Mouse (Mus musculus) limb, embryonic 12.5 days (tissue): ENCODE measurements around the gene Sh3pxd2a. TPM values are rescaled to one million over a fixed set of nuclear protein-coding genes. Genes with fewer than 3 reads are reported as not detected.

Experiments
- ATAC-seq: fragments of 200-750 bp; cut with Nextera tagmentation; 2 replicates; pipeline ENCODE4 v1.8.0; 2017; ENCODE audit warnings: low read depth, moderate TSS enrichment; ENCODE audit not compliant: insufficient number of reproducible peaks, insufficient read depth, low FRiP score, low TSS enrichment
- H3K27ac ChIP-seq: fragments of 300-500 bp; sonication (generic); 2 replicates; pipeline ENCODE4 v1.5.1; 2016; ENCODE audit warnings: mild to moderate bottlenecking, moderate library complexity
- H3K27me3 ChIP-seq: fragments of 300-500 bp; sonication (generic); 2 replicates; pipeline ENCODE4 v1.6.1; 2016; ENCODE audit warnings: mild to moderate bottlenecking, moderate library complexity
- H3K36me3 ChIP-seq: fragments of 300-500 bp; sonication (generic); 2 replicates; pipeline ENCODE4 v1.6.1; 2016; ENCODE audit warnings: mild to moderate bottlenecking, moderate library complexity
- H3K4me1 ChIP-seq: fragments of 300-500 bp; sonication (generic); replicated peaks from 2 replicates; pipeline ENCODE4 v1.6.1; 2016
- H3K4me2 ChIP-seq: fragments of 300-500 bp; sonication (generic); 2 replicates; pipeline ENCODE4 v1.6.1; 2016; ENCODE audit warnings: mild to moderate bottlenecking, moderate library complexity
- H3K4me3 ChIP-seq: fragments of 300-500 bp; sonication (generic); replicated peaks from 2 replicates; pipeline ENCODE4 v1.5.1; 2016; ENCODE audit warnings: mild to moderate bottlenecking
- H3K9ac ChIP-seq: fragments of 300-500 bp; sonication (generic); replicated peaks from 2 replicates; pipeline ENCODE4 v1.6.1; 2016; ENCODE audit warnings: mild to moderate bottlenecking, moderate library complexity
- H3K9me3 ChIP-seq: fragments of 300-500 bp; sonication (generic); 2 replicates; pipeline ENCODE4 v1.6.1; 2016; ENCODE audit warnings: mild to moderate bottlenecking, moderate library complexity
- WGBS: fragments of 180-500 bp; shearing (Covaris S2); methylation state at CpG from one replicate; pipeline ENCODE4 v1.1.7; 2016; 5-methylcytosine and 5-hydroxymethylcytosine counted together
- polyA plus RNA-seq: library from polyadenylated mRNA; unstranded; fragments of >200 nt; fragmentation: Nextera tagmentation; extraction: Ambion mirVana; gene quantifications from 2 replicates; pipeline ENCODE4 v1.2.1, GENCODE M21; 2016

Gene Sh3pxd2a
- polyA plus RNA-seq, 1 experiment from 2014 or later: 7.7 TPM

- Histone ChIP-seq H3K27me3 (no peaks in the 10 kb centered on the region), H3K4me3 (no peak overlapping the region), H3K27ac (no peak overlapping the region), H3K36me3 (peaks cover 84% of the 10 kb centered on the region), H3K4me1 (peaks cover 44% of the 10 kb centered on the region), H3K9ac (no peak overlapping the region), H3K9me3 (no peaks in the 10 kb centered on the region), H3K4me2 (no peak overlapping the region)
- ATAC-seq: no peak
- 88% methylated on average over 5 of the region's 5 CpGs for WGBS
Observed at GRCm38 (mm10) chr19:47304170-47304745, 159.9 kb downstream of the Sh3pxd2a start.

GRCm38 (mm10) chr19:47303128-47303527 lies 161.1 kb downstream of the Sh3pxd2a start:
- H3K27ac ChIP-seq: peak overlapping the region; percentile 87; the same call in 1 of the 2 replicates
- WGBS: 90% methylated on average over 10 of the region's 10 CpGs
- H3K36me3 ChIP-seq: peaks cover 84% of the 10 kb centered on the region
- H3K4me1 ChIP-seq: peaks cover 40% of the 10 kb centered on the region
- no peak overlapping the region for H3K4me3 ChIP-seq
- no peak overlapping the region for H3K4me2 ChIP-seq
- H3K9ac ChIP-seq: no peak overlapping the region
- no peaks in the 10 kb centered on the region for H3K9me3 ChIP-seq
- H3K27me3 ChIP-seq: no peaks in the 10 kb centered on the region
- ATAC-seq: no peak

GRCm38 (mm10) chr19:47302191-47302852 lies 161.9 kb downstream of the Sh3pxd2a start:
- H3K4me1 ChIP-seq: peaks cover 42% of the 10 kb centered on the region
- WGBS: 71% methylated on average over 21 of the region's 21 CpGs
- peaks cover 86% of the 10 kb centered on the region for H3K36me3 ChIP-seq
- no peaks in the 10 kb centered on the region for H3K27me3 ChIP-seq
- no peak overlapping the region for H3K9ac ChIP-seq
- peak overlapping the region; percentile 87 for H3K27ac ChIP-seq
- H3K9me3 ChIP-seq: no peaks in the 10 kb centered on the region
- H3K4me3 ChIP-seq: no peak overlapping the region
- ATAC-seq: no peak
- peak overlapping the region; percentile 31 for H3K4me2 ChIP-seq

GRCm38 (mm10) chr19:47301303-47302190 lies 162.7 kb downstream of the Sh3pxd2a start:
- Histone ChIP-seq H3K9me3 (no peaks in the 10 kb centered on the region), H3K4me2 (peak overlapping the region; percentile 31), H3K27me3 (no peaks in the 10 kb centered on the region), H3K36me3 (peaks cover 86% of the 10 kb centered on the region), H3K27ac (peak overlapping the region; percentile 87), H3K4me3 (no peak overlapping the region), H3K9ac (peak overlapping the region; percentile 9; the same call in 1 of the 2 replicates), H3K4me1 (peaks cover 45% of the 10 kb centered on the region)
- peak; percentile 58 for ATAC-seq
- WGBS: 12% methylated on average over 19 of the region's 19 CpGs

DNA sequence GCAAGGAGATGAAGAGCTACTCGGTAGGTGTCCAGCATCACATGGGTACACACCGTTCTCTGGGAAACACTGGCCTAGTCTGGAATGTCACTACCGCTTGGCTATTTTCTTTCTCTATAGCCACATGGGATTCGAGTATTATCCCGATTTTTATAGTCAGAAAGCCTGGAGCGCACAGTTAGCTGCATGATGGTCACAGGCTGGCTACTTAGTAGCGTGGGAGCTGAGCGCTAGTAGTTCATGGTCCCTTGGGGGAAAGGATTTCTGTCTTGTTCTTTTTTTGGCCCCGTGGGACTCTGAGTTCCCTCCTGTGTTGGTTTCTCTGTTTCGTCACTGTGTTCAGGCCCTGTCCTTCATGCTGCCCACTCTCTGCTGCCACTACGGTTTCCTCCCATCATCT lies 166.1 kb downstream of the Sh3pxd2a start:
- Histone ChIP-seq H3K27me3 (no peaks in the 10 kb centered on the region), H3K9ac (no peak overlapping the region), H3K4me1 (peaks cover 47% of the 10 kb centered on the region), H3K9me3 (no peaks in the 10 kb centered on the region), H3K4me2 (no peak overlapping the region), H3K36me3 (peaks cover 73% of the 10 kb centered on the region), H3K4me3 (no peak overlapping the region), H3K27ac (no peak overlapping the region)
- WGBS: 81% methylated on average over 11 of the region's 11 CpGs
- ATAC-seq: no peak

DNA sequence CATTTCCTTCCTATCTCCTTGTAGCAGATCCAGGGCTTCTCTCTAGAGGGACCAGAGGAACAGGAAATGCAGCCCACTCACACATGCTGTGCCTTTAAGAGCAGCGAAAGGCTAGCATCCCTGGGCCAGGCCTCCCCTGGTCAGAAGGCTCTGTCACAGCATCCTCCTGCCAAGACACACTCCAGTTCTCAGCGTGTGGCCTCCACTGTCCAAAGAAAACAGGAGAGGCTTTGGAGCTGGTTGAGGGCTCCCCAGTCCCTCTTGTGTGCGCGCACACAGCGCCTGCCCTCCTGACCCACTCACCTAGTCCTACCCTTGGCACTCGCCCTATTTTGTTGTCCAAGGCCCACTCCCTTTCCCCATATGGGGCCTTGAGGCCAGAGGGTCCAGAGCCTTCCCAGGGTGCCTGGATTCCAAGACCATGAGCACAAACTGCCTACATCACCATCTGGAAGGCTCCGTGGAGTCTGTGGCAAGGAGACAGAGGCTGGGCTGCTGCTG lies 171.7 kb downstream of the Sh3pxd2a start:
- Histone ChIP-seq H3K4me1 (peaks cover 41% of the 10 kb centered on the region), H3K27me3 (no peaks in the 10 kb centered on the region), H3K9me3 (no peaks in the 10 kb centered on the region), H3K4me3 (no peak overlapping the region), H3K36me3 (peaks cover 70% of the 10 kb centered on the region), H3K9ac (no peak overlapping the region), H3K4me2 (no peak overlapping the region), H3K27ac (peak overlapping the region; percentile 69)
- 62% methylated on average over 7 of the region's 7 CpGs for WGBS
- no peak for ATAC-seq

- Histone ChIP-seq H3K36me3 (peaks cover 70% of the 10 kb centered on the region), H3K4me1 (peaks cover 43% of the 10 kb centered on the region), H3K9me3 (no peaks in the 10 kb centered on the region), H3K27me3 (no peaks in the 10 kb centered on the region), H3K4me2 (peak overlapping the region; percentile 1; the same call in 1 of the 2 replicates), H3K27ac (peak overlapping the region; percentile 69), H3K9ac (no peak overlapping the region; the same call in 1 of the 2 replicates), H3K4me3 (no peak overlapping the region)
- ATAC-seq: 0 out of 2 replicates have a peak, but pooled peaks have one; percentile 27
- 23% methylated on average over 7 of the region's 7 CpGs for WGBS
Observed at GRCm38 (mm10) chr19:47291307-47292080, 172.7 kb downstream of the Sh3pxd2a start.

DNA sequence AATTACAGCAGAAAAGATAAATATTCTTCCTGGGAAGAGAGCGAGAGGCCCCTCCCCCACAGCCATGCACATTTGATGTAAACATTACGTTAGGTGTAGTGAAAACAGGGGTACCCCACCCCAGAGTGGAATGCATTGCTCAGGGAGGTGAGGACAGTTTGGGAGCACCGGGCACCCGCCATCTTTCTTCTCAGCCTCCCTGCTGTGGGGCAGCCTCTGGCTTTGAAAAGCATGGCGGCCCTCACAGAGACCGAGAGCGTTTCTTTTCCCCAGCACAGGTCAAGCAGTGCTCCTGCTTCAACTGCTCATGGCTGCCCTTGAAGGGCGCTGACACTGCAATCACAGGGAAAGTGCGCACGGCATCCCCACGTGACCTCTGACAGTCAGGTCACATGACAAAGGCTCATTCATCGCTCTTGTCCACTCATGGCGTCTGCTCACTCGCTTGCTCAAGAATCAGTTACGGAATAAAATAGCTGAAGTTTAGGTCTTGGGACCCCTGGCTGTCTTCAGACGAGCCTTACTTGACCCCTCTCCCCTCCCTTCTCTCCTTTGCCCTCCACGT lies 177.2 kb downstream of the Sh3pxd2a start:
- H3K36me3 ChIP-seq: peaks cover 86% of the 10 kb centered on the region
- no peaks in the 10 kb centered on the region for H3K9me3 ChIP-seq
- H3K4me1 ChIP-seq: peaks cover 27% of the 10 kb centered on the region
- H3K27me3 ChIP-seq: no peaks in the 10 kb centered on the region
- no peak overlapping the region for H3K9ac ChIP-seq
- no peak for ATAC-seq
- no peak overlapping the region for H3K27ac ChIP-seq
- 88% methylated on average over 17 of the region's 17 CpGs for WGBS
- H3K4me2 ChIP-seq: no peak overlapping the region
- H3K4me3 ChIP-seq: no peak overlapping the region

DNA sequence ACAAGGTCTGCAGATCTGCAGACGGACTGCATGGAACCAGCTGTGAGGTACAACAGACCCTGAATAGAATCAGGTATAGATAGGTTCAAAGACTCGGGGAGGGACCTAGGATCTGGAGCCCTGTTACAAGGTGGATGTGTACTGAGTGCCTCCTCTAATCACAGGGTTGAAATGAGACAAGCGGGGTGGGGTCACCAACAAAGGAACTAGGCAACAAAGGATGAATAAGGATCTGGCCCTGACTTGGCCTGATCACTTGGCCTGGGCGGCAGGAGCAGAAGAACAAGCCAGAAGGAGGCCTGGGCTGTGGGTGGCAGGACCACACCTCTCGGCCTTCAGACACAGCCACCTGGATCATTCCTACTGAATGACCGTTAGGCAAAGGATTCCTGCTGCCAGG lies 178.6 kb downstream of the Sh3pxd2a start:
- H3K9me3 ChIP-seq: no peaks in the 10 kb centered on the region
- no peaks in the 10 kb centered on the region for H3K27me3 ChIP-seq
- no peak overlapping the region for H3K4me3 ChIP-seq
- H3K36me3 ChIP-seq: peaks cover 98% of the 10 kb centered on the region
- 87% methylated on average over 6 of the region's 6 CpGs for WGBS
- no peak overlapping the region for H3K4me2 ChIP-seq
- H3K9ac ChIP-seq: no peak overlapping the region
- no peak overlapping the region for H3K27ac ChIP-seq
- ATAC-seq: no peak
- H3K4me1 ChIP-seq: peaks cover 13% of the 10 kb centered on the region; the same call in 1 of the 2 replicates

- peaks cover 100% of the 10 kb centered on the region for H3K36me3 ChIP-seq
- no peak overlapping the region for H3K9ac ChIP-seq
- no peak for ATAC-seq
- H3K4me1 ChIP-seq: 0 out of 2 replicates have a peak, but pooled peaks cover 7% of the 10 kb centered on the region
- H3K4me3 ChIP-seq: no peak overlapping the region
- WGBS: 95% methylated on average over 17 of the region's 17 CpGs
- H3K9me3 ChIP-seq: no peaks in the 10 kb centered on the region
- no peaks in the 10 kb centered on the region for H3K27me3 ChIP-seq
- H3K4me2 ChIP-seq: no peak overlapping the region
- H3K27ac ChIP-seq: no peak overlapping the region
Observed at GRCm38 (mm10) chr19:47282688-47283215, 181.4 kb downstream of the Sh3pxd2a start.
